Mouse (Mus musculus): ENCODE data around the gene Vmn2r75. TPM values are rescaled to one million over a fixed set of nuclear protein-coding genes. Genes with fewer than 3 reads are reported as not detected.
"Not testable (repeated sequence)": the region's sequence is repeated elsewhere in the genome, so short reads cannot be mapped to it uniquely, and the experiment has no call there.

Vmn2r75 gene
- polyA plus RNA-seq (2021): not detected

DNA sequence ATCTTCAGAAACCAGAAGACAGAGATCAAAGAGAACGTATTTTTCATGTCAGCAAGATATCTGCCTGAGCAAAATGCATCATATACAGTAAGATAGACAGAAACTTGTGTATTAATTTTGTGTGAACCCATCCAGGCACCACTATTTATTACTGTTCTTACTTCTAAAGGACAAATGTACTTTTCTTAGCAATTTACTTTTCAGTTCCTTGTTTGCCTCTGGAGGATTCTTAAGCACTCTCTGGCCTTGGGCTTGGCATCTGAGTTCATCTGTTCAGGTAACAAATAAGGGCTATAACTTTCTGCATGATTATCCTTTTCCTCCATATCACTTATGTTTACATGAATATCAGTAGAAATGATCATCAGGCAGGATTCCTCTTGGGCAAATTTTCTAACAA is at the start of gene Vmn2r75:
Vmn2r75 (minus strand) TSS at position 101 of the 400 bp plus-strand sequence.
- CTCF ChIA-PET; DNase-seq (ENCODE audit: low read depth, low spot score); ATAC-seq; POLR2A ChIA-PET; H3K27me3 ChIP-seq; in situ Hi-C loops (cut with MboI; ENCODE audit: low pct_unique_long_range_greater_than_20kb): not testable (repeated sequence)

DNA sequence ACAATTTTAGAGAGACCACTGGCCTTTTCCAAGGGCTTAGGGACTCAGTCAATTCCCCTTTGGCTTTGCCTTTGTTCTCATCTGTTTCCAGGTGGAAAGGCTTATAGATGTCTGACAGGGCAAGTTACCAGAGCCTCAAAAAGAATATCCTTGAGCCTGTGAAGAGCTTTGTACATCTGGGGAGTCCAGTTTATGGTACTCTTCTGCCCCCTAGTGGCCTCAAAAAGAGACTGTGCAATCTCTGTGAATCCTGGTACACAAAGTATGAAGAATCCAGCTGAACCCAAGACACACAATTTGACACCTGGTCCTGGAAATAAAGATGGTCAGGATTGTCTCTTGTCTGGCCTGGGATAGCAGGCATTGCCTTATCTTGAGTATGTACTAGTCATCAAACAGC is 39.8 kb upstream of the Vmn2r75 start:
- TF ChIP-seq CTCF (IDR thresholded peaks at IDR 0.05): peak; percentile 20
- ChIA-PET POLR2A (no interaction called here), CTCF (no interaction called here)
- DNase-seq (ENCODE audit: low read depth, low spot score) (no peak), ATAC-seq (no peak)
- in situ Hi-C loops (cut with MboI; ENCODE audit: low pct_unique_long_range_greater_than_20kb): no loop called here
- H3K27me3 ChIP-seq: no peaks in the 10 kb centered on the region

Other genes starting within 250 kb of the Vmn2r75 start
- gene Vmn2r74, start 210.1 kb downstream of the Vmn2r75 start, polyA plus RNA-seq (2021): not detected
- under 0.01 TPM for gene Vmn2r76, start 74.5 kb upstream of the Vmn2r75 start, polyA plus RNA-seq (2021)
- not detected for gene Olfr310, start 105.4 kb upstream of the Vmn2r75 start, polyA plus RNA-seq (2021)
- not detected for gene Olfr309, start 141.9 kb upstream of the Vmn2r75 start, polyA plus RNA-seq (2021)
- not detected for gene Olfr308, start 153.9 kb upstream of the Vmn2r75 start, polyA plus RNA-seq (2021)
- not detected for gene Olfr307, start 165.8 kb upstream of the Vmn2r75 start, polyA plus RNA-seq (2021)
- gene Olfr305, start 195.2 kb upstream of the Vmn2r75 start, polyA plus RNA-seq (2021): not detected
- gene Olfr304, start 214.9 kb upstream of the Vmn2r75 start, polyA plus RNA-seq (2021): not detected
- gene Olfr303, start 226.0 kb upstream of the Vmn2r75 start, polyA plus RNA-seq (2021): not detected
- not detected for gene Olfr301, start 232.1 kb upstream of the Vmn2r75 start, polyA plus RNA-seq (2021)

All from Patski (cell line).